Mouse (Mus musculus): Measurements from ENCODE around the gene Zfp622. TPM values are rescaled to one million over a fixed set of nuclear protein-coding genes. Genes with fewer than 3 reads are reported as not detected.

The Zfp622 gene
- polyA plus RNA-seq, 1 experiment from 2014 or later, result 7.3 TPM

DNA sequence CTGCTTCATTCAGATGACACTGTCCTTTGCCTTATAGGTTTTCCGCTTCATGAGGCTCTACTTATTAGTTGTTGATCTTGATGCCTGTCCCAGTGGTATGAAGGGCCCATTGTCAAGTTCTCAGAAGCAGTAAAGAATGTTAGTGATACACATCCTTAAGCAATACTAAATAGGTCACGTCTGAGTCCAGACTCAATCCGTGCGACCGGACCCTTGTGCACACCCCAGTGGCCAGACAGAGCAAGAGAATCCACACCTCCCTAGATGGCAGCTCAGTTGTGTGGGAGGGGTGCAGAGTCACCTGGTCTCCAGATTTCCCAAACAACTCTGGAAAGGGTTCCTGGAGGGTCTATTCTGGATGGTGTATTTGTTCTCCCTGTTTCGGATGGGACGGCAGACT is 37.7 kb upstream of the Zfp622 start:
- no peak overlapping the region for H3K9ac ChIP-seq (ENCODE audit: low read depth, low read length)
- no peak overlapping the region for H3K27ac ChIP-seq (ENCODE audit: low read length)
- no peaks in the 10 kb centered on the region for H3K9me3 ChIP-seq (replicated peaks; ENCODE audit: control insufficient read depth, low read length)
- H3K4me2 ChIP-seq (ENCODE audit: low read depth, low read length), result no peak overlapping the region
- no peaks in the 10 kb centered on the region for H3K36me3 ChIP-seq (ENCODE audit: control insufficient read depth, insufficient read depth)
- ATAC-seq (ENCODE audit: low read depth), result no peak
- H3K4me1 ChIP-seq (ENCODE audit: control insufficient read depth, low read depth, low read length), result no peaks in the 10 kb centered on the region; the same call in 1 of the 2 replicates
- WGBS (ENCODE audit: insufficient replicate concordance), result 82% methylated on average over 7 of the region's 7 CpGs
- H3K4me3 ChIP-seq (ENCODE audit: low read depth, low read length), result no peak overlapping the region
- no peaks in the 10 kb centered on the region for H3K27me3 ChIP-seq (ENCODE audit: control insufficient read depth, insufficient read depth, low read depth, low read length)

- WGBS (ENCODE audit: insufficient replicate concordance), result 62% methylated on average over 8 of the region's 8 CpGs
- no peak for ATAC-seq (ENCODE audit: low read depth)
- no peak overlapping the region for H3K27ac ChIP-seq (ENCODE audit: low read length)
- H3K27me3 ChIP-seq (ENCODE audit: control insufficient read depth, insufficient read depth, low read depth, low read length), result no peaks in the 10 kb centered on the region
- no peak overlapping the region for H3K9ac ChIP-seq (ENCODE audit: low read depth, low read length)
- no peak overlapping the region for H3K4me3 ChIP-seq (ENCODE audit: low read depth, low read length)
- H3K4me2 ChIP-seq (ENCODE audit: low read depth, low read length), result no peak overlapping the region
- no peaks in the 10 kb centered on the region for H3K36me3 ChIP-seq (ENCODE audit: control insufficient read depth, insufficient read depth)
- no peaks in the 10 kb centered on the region; the same call in 1 of the 2 replicates for H3K4me1 ChIP-seq (ENCODE audit: control insufficient read depth, low read depth, low read length)
- no peaks in the 10 kb centered on the region for H3K9me3 ChIP-seq (replicated peaks; ENCODE audit: control insufficient read depth, low read length)
Measured at GRCm38 (mm10) chr15:25947383-25947782, 36.8 kb upstream of the Zfp622 start.

- H3K9ac ChIP-seq (ENCODE audit: low read depth, low read length), result no peak overlapping the region
- H3K4me3 ChIP-seq (ENCODE audit: low read depth, low read length), result no peak overlapping the region
- H3K27me3 ChIP-seq (ENCODE audit: control insufficient read depth, insufficient read depth, low read depth, low read length), result no peaks in the 10 kb centered on the region
- 68% methylated on average over 26 of the region's 26 CpGs for WGBS (ENCODE audit: insufficient replicate concordance)
- H3K27ac ChIP-seq (ENCODE audit: low read length), result no peak overlapping the region
- H3K9me3 ChIP-seq (replicated peaks; ENCODE audit: control insufficient read depth, low read length), result no peaks in the 10 kb centered on the region
- H3K36me3 ChIP-seq (ENCODE audit: control insufficient read depth, insufficient read depth), result no peaks in the 10 kb centered on the region
- no peaks in the 10 kb centered on the region; the same call in 1 of the 2 replicates for H3K4me1 ChIP-seq (ENCODE audit: control insufficient read depth, low read depth, low read length)
- ATAC-seq (ENCODE audit: low read depth), result no peak
- no peak overlapping the region for H3K4me2 ChIP-seq (ENCODE audit: low read depth, low read length)
Measured at GRCm38 (mm10) chr15:25948257-25949223, 35.6 kb upstream of the Zfp622 start.

DNA sequence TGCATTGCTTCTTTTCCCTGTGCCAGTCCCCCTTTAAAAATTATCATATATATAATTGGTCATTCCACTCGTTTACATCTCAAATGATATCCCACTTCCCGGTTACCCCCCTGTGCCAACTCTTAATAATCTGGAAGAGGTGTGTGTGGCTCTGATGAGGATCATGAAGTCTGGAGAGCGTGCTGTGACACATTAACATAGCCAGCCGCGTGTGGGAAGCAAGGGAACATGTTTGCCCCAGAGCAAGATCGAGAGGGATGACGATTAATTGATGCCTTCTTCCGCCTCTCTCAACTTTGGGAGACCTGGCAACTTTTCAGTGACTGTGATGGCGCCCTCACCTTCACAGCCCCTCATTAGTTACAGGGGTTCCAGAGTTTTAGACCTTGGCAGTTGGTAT is 34.5 kb upstream of the Zfp622 start:
- Histone ChIP-seq H3K4me2 (ENCODE audit: low read depth, low read length) (no peak overlapping the region), H3K4me3 (ENCODE audit: low read depth, low read length) (no peak overlapping the region), H3K9ac (ENCODE audit: low read depth, low read length) (no peak overlapping the region), H3K9me3 (replicated peaks; ENCODE audit: control insufficient read depth, low read length) (no peaks in the 10 kb centered on the region), H3K27me3 (ENCODE audit: control insufficient read depth, insufficient read depth, low read depth, low read length) (no peaks in the 10 kb centered on the region), H3K36me3 (ENCODE audit: control insufficient read depth, insufficient read depth) (no peaks in the 10 kb centered on the region), H3K4me1 (ENCODE audit: control insufficient read depth, low read depth, low read length) (no peaks in the 10 kb centered on the region; the same call in 1 of the 2 replicates), H3K27ac (ENCODE audit: low read length) (no peak overlapping the region)
- ATAC-seq (ENCODE audit: low read depth), result no peak
- 65% methylated on average over 9 of the region's 9 CpGs for WGBS (ENCODE audit: insufficient replicate concordance)

- whole genome bisulfite sequencing (ENCODE audit: insufficient replicate concordance), result 54% methylated on average over 5 of the region's 5 CpGs
- no peak for ATAC-seq (ENCODE audit: low read depth)
Measured at GRCm38 (mm10) chr15:25950584-25950983, 33.6 kb upstream of the Zfp622 start.

DNA sequence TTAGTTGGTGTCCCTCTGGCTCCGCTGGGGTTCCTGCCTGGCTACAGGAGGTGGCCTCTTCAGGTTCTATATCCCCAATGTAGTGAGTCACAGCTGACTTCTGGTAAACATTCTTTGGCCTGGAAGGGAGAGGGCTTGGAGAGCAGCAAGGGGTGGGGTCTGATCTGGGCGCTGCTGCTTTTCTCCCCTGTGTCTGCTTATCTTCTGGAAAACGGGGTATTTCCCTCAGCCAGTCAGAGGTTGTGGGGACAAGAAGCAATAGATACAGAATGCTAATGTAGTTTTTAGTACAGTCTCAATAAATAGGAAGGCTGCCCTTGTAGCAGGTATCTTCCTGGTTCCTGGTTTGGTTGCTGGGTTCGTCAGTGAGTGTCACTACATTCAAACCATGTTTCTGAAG is 33.1 kb upstream of the Zfp622 start:
- Histone ChIP-seq H3K4me1 (ENCODE audit: control insufficient read depth, low read depth, low read length) (no peaks in the 10 kb centered on the region; the same call in 1 of the 2 replicates), H3K36me3 (ENCODE audit: control insufficient read depth, insufficient read depth) (no peaks in the 10 kb centered on the region), H3K27me3 (ENCODE audit: control insufficient read depth, insufficient read depth, low read depth, low read length) (no peaks in the 10 kb centered on the region), H3K9me3 (replicated peaks; ENCODE audit: control insufficient read depth, low read length) (no peaks in the 10 kb centered on the region), H3K9ac (ENCODE audit: low read depth, low read length) (no peak overlapping the region), H3K4me2 (ENCODE audit: low read depth, low read length) (no peak overlapping the region), H3K27ac (ENCODE audit: low read length) (no peak overlapping the region), H3K4me3 (ENCODE audit: low read depth, low read length) (no peak overlapping the region)
- ATAC-seq (ENCODE audit: low read depth), result no peak
- 44% methylated on average over 4 of the region's 4 CpGs for WGBS (ENCODE audit: insufficient replicate concordance)

More at GRCm38 (mm10) chr15:25950584-25950983, 33.6 kb upstream of the Zfp622 start:
- Histone ChIP-seq H3K9me3 (replicated peaks; ENCODE audit: control insufficient read depth, low read length) (no peaks in the 10 kb centered on the region), H3K27me3 (ENCODE audit: control insufficient read depth, insufficient read depth, low read depth, low read length) (no peaks in the 10 kb centered on the region), H3K9ac (ENCODE audit: low read depth, low read length) (no peak overlapping the region), H3K36me3 (ENCODE audit: control insufficient read depth, insufficient read depth) (no peaks in the 10 kb centered on the region), H3K27ac (ENCODE audit: low read length) (no peak overlapping the region), H3K4me1 (ENCODE audit: control insufficient read depth, low read depth, low read length) (no peaks in the 10 kb centered on the region; the same call in 1 of the 2 replicates), H3K4me3 (ENCODE audit: low read depth, low read length) (no peak overlapping the region), H3K4me2 (ENCODE audit: low read depth, low read length) (no peak overlapping the region)

DNA sequence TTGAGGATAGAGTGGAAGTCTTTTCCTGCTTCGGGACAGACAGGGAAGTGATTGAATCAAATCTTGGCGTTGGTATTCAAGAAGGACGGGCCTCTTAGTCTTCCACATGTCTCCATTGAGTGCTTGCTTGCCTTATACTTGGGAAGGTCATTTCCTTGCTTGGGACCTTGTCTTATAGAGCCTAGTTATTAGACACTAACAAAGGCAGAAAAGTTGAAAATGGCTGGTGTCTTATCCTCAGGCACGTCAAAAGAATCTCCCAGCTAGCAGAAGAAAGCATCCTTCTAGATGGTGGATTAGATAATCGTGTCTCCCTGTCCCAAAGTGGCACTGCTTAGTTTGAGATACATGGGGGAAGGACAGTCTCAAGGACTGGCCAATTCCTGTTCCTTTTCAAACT is 28.2 kb upstream of the Zfp622 start:
- ATAC-seq (ENCODE audit: low read depth), result no peak
- H3K27ac ChIP-seq (ENCODE audit: low read length), result no peak overlapping the region
- H3K27me3 ChIP-seq (ENCODE audit: control insufficient read depth, insufficient read depth, low read depth, low read length), result no peaks in the 10 kb centered on the region
- no peaks in the 10 kb centered on the region for H3K9me3 ChIP-seq (replicated peaks; ENCODE audit: control insufficient read depth, low read length)
- H3K9ac ChIP-seq (ENCODE audit: low read depth, low read length), result no peak overlapping the region
- H3K36me3 ChIP-seq (ENCODE audit: control insufficient read depth, insufficient read depth), result no peaks in the 10 kb centered on the region
- H3K4me2 ChIP-seq (ENCODE audit: low read depth, low read length), result no peak overlapping the region
- no peak overlapping the region for H3K4me3 ChIP-seq (ENCODE audit: low read depth, low read length)
- H3K4me1 ChIP-seq (ENCODE audit: control insufficient read depth, low read depth, low read length), result no peaks in the 10 kb centered on the region
- 54% methylated on average over 5 of the region's 5 CpGs for WGBS (ENCODE audit: insufficient replicate concordance)

- no peaks in the 10 kb centered on the region for H3K27me3 ChIP-seq (ENCODE audit: control insufficient read depth, insufficient read depth, low read depth, low read length)
- no peak for ATAC-seq (ENCODE audit: low read depth)
- no peak overlapping the region for H3K9ac ChIP-seq (ENCODE audit: low read depth, low read length)
- no peaks in the 10 kb centered on the region for H3K36me3 ChIP-seq (ENCODE audit: control insufficient read depth, insufficient read depth)
- no peak overlapping the region for H3K4me3 ChIP-seq (ENCODE audit: low read depth, low read length)
- whole genome bisulfite sequencing (ENCODE audit: insufficient replicate concordance), result 61% methylated on average over 11 of the region's 11 CpGs
- no peak overlapping the region for H3K4me2 ChIP-seq (ENCODE audit: low read depth, low read length)
- H3K9me3 ChIP-seq (replicated peaks; ENCODE audit: control insufficient read depth, low read length), result no peaks in the 10 kb centered on the region
- no peak overlapping the region for H3K27ac ChIP-seq (ENCODE audit: low read length)
- H3K4me1 ChIP-seq (ENCODE audit: control insufficient read depth, low read depth, low read length), result no peaks in the 10 kb centered on the region
Measured at GRCm38 (mm10) chr15:25956422-25957117, 27.6 kb upstream of the Zfp622 start.

GRCm38 (mm10) chr15:25957651-25958050 is 26.5 kb upstream of the Zfp622 start:
- Histone ChIP-seq H3K9me3 (replicated peaks; ENCODE audit: control insufficient read depth, low read length) (no peaks in the 10 kb centered on the region), H3K36me3 (ENCODE audit: control insufficient read depth, insufficient read depth) (no peaks in the 10 kb centered on the region), H3K4me2 (ENCODE audit: low read depth, low read length) (no peak overlapping the region), H3K27me3 (ENCODE audit: control insufficient read depth, insufficient read depth, low read depth, low read length) (no peaks in the 10 kb centered on the region), H3K4me1 (ENCODE audit: control insufficient read depth, low read depth, low read length) (no peaks in the 10 kb centered on the region), H3K27ac (ENCODE audit: low read length) (no peak overlapping the region), H3K9ac (ENCODE audit: low read depth, low read length) (no peak overlapping the region), H3K4me3 (ENCODE audit: low read depth, low read length) (no peak overlapping the region)
- WGBS (ENCODE audit: insufficient replicate concordance), result 73% methylated on average over 10 of the region's 10 CpGs
- ATAC-seq (ENCODE audit: low read depth), result no peak

Measured in liver, embryonic 16.5 days (tissue).